Mouse (Mus musculus) liver, embryonic 13.5 days (tissue): ENCODE results near the gene Gbx2. TPM values are rescaled to one million over a fixed set of nuclear protein-coding genes. Genes with fewer than 3 reads are reported as not detected.

ENCODE experiments used
- ATAC-seq: fragments of 200-750 bp; cut with Nextera tagmentation; 2 replicates; pipeline ENCODE4 v1.8.0; 2017; ENCODE audit warnings: low read depth, mild to moderate bottlenecking, moderate number of reproducible peaks, moderate library complexity
- DNase-seq: peaks from one replicate; pipeline ENCODE4 v3.0.0; 2022
- H3K27ac ChIP-seq: fragments of 300-500 bp; sonication (generic); 2 replicates; pipeline ENCODE4 v1.5.1; 2015; ENCODE audit warnings: moderate library complexity, mild to moderate bottlenecking, inconsistent platforms
- H3K27me3 ChIP-seq: fragments of 300-500 bp; sonication (generic); 2 replicates; pipeline ENCODE4 v1.6.1; 2015; ENCODE audit warnings: mild to moderate bottlenecking, inconsistent platforms
- H3K36me3 ChIP-seq: fragments of 300-500 bp; sonication (generic); 2 replicates; pipeline ENCODE4 v1.6.1; 2015; ENCODE audit warnings: mild to moderate bottlenecking, inconsistent platforms
- H3K4me1 ChIP-seq: fragments of 300-500 bp; sonication (generic); replicated peaks from 2 replicates; pipeline ENCODE4 v1.6.1; 2015; ENCODE audit warnings: inconsistent platforms
- H3K4me2 ChIP-seq: fragments of 300-500 bp; sonication (generic); 2 replicates; pipeline ENCODE4 v1.6.1; 2015; ENCODE audit warnings: inconsistent platforms, mild to moderate bottlenecking, moderate library complexity
- H3K4me3 ChIP-seq: fragments of 300-500 bp; sonication (generic); replicated peaks from 2 replicates; pipeline ENCODE4 v1.5.1; 2015; ENCODE audit warnings: mild to moderate bottlenecking, inconsistent platforms
- H3K9ac ChIP-seq: fragments of 300-500 bp; sonication (generic); 2 replicates; pipeline ENCODE4 v1.6.1; 2015; ENCODE audit warnings: mild to moderate bottlenecking, inconsistent platforms
- H3K9me3 ChIP-seq: fragments of 300-500 bp; sonication (generic); replicated peaks from 2 replicates; pipeline ENCODE4 v1.6.1; 2016; ENCODE audit warnings: inconsistent platforms
- WGBS: fragments of 180-500 bp; shearing (Covaris S2); methylation state at CpG from one replicate; pipeline ENCODE4 v1.1.7; 2015; ENCODE audit not compliant: insufficient replicate concordance; 5-methylcytosine and 5-hydroxymethylcytosine counted together
- polyA plus RNA-seq: library from polyadenylated mRNA; unstranded; fragments of >200 nt; fragmentation: Nextera tagmentation; extraction: Ambion mirVana; gene quantifications from 2 replicates; pipeline ENCODE4 v1.2.1, GENCODE M21; 2015

The Gbx2 gene
- polyA plus RNA-seq, 1 experiment from 2014 or later, result 1.1 TPM

- Histone ChIP-seq H3K4me3 (no peak overlapping the region), H3K9ac (no peak overlapping the region), H3K36me3 (no peaks in the 10 kb centered on the region), H3K4me2 (no peak overlapping the region), H3K9me3 (0 out of 2 replicates have a peak, but pooled peaks cover 5% of the 10 kb centered on the region), H3K27ac (no peak overlapping the region), H3K27me3 (no peaks in the 10 kb centered on the region), H3K4me1 (no peaks in the 10 kb centered on the region)
- no peak for ATAC-seq
- DNase-seq, result no peak
- 53% methylated on average over 2 of the region's 2 CpGs for WGBS
These were observed 28.7 kb downstream of the Gbx2 start for GRCm38 (mm10) chr1:89902236-89902635.

- ATAC-seq, result peak; percentile 18; the same call in 1 of the 2 replicates
- no peaks in the 10 kb centered on the region for H3K4me1 ChIP-seq
- H3K36me3 ChIP-seq, result no peaks in the 10 kb centered on the region
- WGBS, result 43% methylated on average over 4 of the region's 4 CpGs
- H3K9me3 ChIP-seq, result 0 out of 2 replicates have a peak, but pooled peaks cover 2% of the 10 kb centered on the region
- no peak overlapping the region for H3K4me2 ChIP-seq
- H3K27ac ChIP-seq, result no peak overlapping the region
- no peak overlapping the region for H3K4me3 ChIP-seq
- no peak for DNase-seq
- H3K27me3 ChIP-seq, result no peaks in the 10 kb centered on the region
- H3K9ac ChIP-seq, result no peak overlapping the region
These were observed 29.6 kb downstream of the Gbx2 start for GRCm38 (mm10) chr1:89901381-89901780.

- ATAC-seq (no peak), DNase-seq (no peak)
- Histone ChIP-seq H3K27ac (no peak overlapping the region), H3K4me2 (no peak overlapping the region), H3K36me3 (no peaks in the 10 kb centered on the region), H3K4me3 (no peak overlapping the region), H3K27me3 (no peaks in the 10 kb centered on the region), H3K9me3 (no peaks in the 10 kb centered on the region), H3K4me1 (peaks cover 6% of the 10 kb centered on the region), H3K9ac (no peak overlapping the region)
- 44% methylated on average over 11 of the region's 11 CpGs for WGBS
These were observed 31.1 kb downstream of the Gbx2 start for GRCm38 (mm10) chr1:89899761-89900445.

- Histone ChIP-seq H3K4me3 (no peak overlapping the region), H3K36me3 (no peaks in the 10 kb centered on the region), H3K9me3 (no peaks in the 10 kb centered on the region), H3K27me3 (no peaks in the 10 kb centered on the region), H3K9ac (no peak overlapping the region), H3K4me2 (no peak overlapping the region), H3K4me1 (peaks cover 6% of the 10 kb centered on the region), H3K27ac (peak overlapping the region; percentile 54)
- DNase-seq (no peak), ATAC-seq (peak; percentile 36; the same call in 1 of the 2 replicates)
- 22% methylated on average over 2 of the region's 2 CpGs for WGBS
These were observed 31.9 kb downstream of the Gbx2 start for GRCm38 (mm10) chr1:89899036-89899435.

GRCm38 (mm10) chr1:89895801-89896200 lies 35.2 kb downstream of the Gbx2 start:
- Histone ChIP-seq H3K4me1 (peaks cover 6% of the 10 kb centered on the region), H3K4me2 (no peak overlapping the region), H3K36me3 (no peaks in the 10 kb centered on the region), H3K4me3 (no peak overlapping the region), H3K27ac (no peak overlapping the region), H3K9ac (no peak overlapping the region), H3K9me3 (no peaks in the 10 kb centered on the region), H3K27me3 (no peaks in the 10 kb centered on the region)
- WGBS, result 61% methylated on average over 5 of the region's 5 CpGs
- ATAC-seq, result no peak
- no peak for DNase-seq

GRCm38 (mm10) chr1:89892281-89892680 lies 38.7 kb downstream of the Gbx2 start:
- DNase-seq, result no peak

GRCm38 (mm10) chr1:89891400-89891799 lies 39.6 kb downstream of the Gbx2 start:
- no peak for DNase-seq
- no peak overlapping the region for H3K9ac ChIP-seq
- H3K4me2 ChIP-seq, result no peak overlapping the region
- 24% methylated on average over 6 of the region's 6 CpGs for WGBS
- H3K9me3 ChIP-seq, result no peaks in the 10 kb centered on the region
- no peaks in the 10 kb centered on the region for H3K27me3 ChIP-seq
- H3K4me3 ChIP-seq, result no peak overlapping the region
- no peak for ATAC-seq
- 0 out of 2 replicates have a peak, but pooled peaks cover 6% of the 10 kb centered on the region for H3K36me3 ChIP-seq
- H3K27ac ChIP-seq, result no peak overlapping the region
- H3K4me1 ChIP-seq, result peaks cover 6% of the 10 kb centered on the region

More at GRCm38 (mm10) chr1:89892281-89892680, 38.7 kb downstream of the Gbx2 start:
- Histone ChIP-seq H3K27ac (no peak overlapping the region), H3K9ac (no peak overlapping the region), H3K4me2 (no peak overlapping the region), H3K27me3 (no peaks in the 10 kb centered on the region), H3K4me1 (peaks cover 6% of the 10 kb centered on the region), H3K9me3 (no peaks in the 10 kb centered on the region), H3K36me3 (0 out of 2 replicates have a peak, but pooled peaks cover 6% of the 10 kb centered on the region), H3K4me3 (no peak overlapping the region)
- ATAC-seq, result no peak
- WGBS, result 74% methylated on average over 7 of the region's 7 CpGs

- WGBS, result 59% methylated on average over 4 of the region's 4 CpGs
- H3K27me3 ChIP-seq, result no peaks in the 10 kb centered on the region
- H3K9me3 ChIP-seq, result no peaks in the 10 kb centered on the region
- no peaks in the 10 kb centered on the region for H3K4me1 ChIP-seq
- no peak overlapping the region for H3K4me3 ChIP-seq
- 0 out of 2 replicates have a peak, but pooled peaks cover 6% of the 10 kb centered on the region for H3K36me3 ChIP-seq
- no peak overlapping the region for H3K9ac ChIP-seq
- H3K4me2 ChIP-seq, result no peak overlapping the region
- no peak for ATAC-seq
- DNase-seq, result no peak
- H3K27ac ChIP-seq, result no peak overlapping the region
These were observed 45.3 kb downstream of the Gbx2 start for GRCm38 (mm10) chr1:89885696-89886095.

GRCm38 (mm10) chr1:89884335-89884734 lies 46.6 kb downstream of the Gbx2 start:
- DNase-seq, result no peak
- H3K27me3 ChIP-seq, result no peaks in the 10 kb centered on the region
- H3K4me1 ChIP-seq, result no peaks in the 10 kb centered on the region
- no peak overlapping the region for H3K27ac ChIP-seq
- no peak overlapping the region for H3K4me3 ChIP-seq
- WGBS, result 70% methylated on average over 8 of the region's 8 CpGs
- ATAC-seq, result no peak
- H3K4me2 ChIP-seq, result no peak overlapping the region
- no peak overlapping the region for H3K9ac ChIP-seq
- H3K9me3 ChIP-seq, result no peaks in the 10 kb centered on the region
- H3K36me3 ChIP-seq, result 0 out of 2 replicates have a peak, but pooled peaks cover 6% of the 10 kb centered on the region

GRCm38 (mm10) chr1:89880834-89881233 lies 50.1 kb downstream of the Gbx2 start:
- H3K36me3 ChIP-seq, result no peaks in the 10 kb centered on the region
- H3K9me3 ChIP-seq, result no peaks in the 10 kb centered on the region
- no peaks in the 10 kb centered on the region for H3K27me3 ChIP-seq
- no peaks in the 10 kb centered on the region for H3K4me1 ChIP-seq
- no peak overlapping the region for H3K27ac ChIP-seq
- no peak overlapping the region for H3K4me3 ChIP-seq
- 73% methylated on average over 10 of the region's 10 CpGs for WGBS
- no peak for ATAC-seq
- H3K9ac ChIP-seq, result no peak overlapping the region
- no peak overlapping the region for H3K4me2 ChIP-seq
- no peak for DNase-seq

GRCm38 (mm10) chr1:89880193-89880592 lies 50.8 kb downstream of the Gbx2 start:
- no peak for DNase-seq
- Histone ChIP-seq H3K4me1 (no peaks in the 10 kb centered on the region), H3K36me3 (no peaks in the 10 kb centered on the region), H3K4me2 (no peak overlapping the region), H3K27ac (no peak overlapping the region), H3K27me3 (no peaks in the 10 kb centered on the region), H3K9ac (no peak overlapping the region), H3K9me3 (no peaks in the 10 kb centered on the region), H3K4me3 (no peak overlapping the region)
- ATAC-seq, result no peak
- 53% methylated on average over 8 of the region's 8 CpGs for WGBS

- H3K36me3 ChIP-seq, result no peaks in the 10 kb centered on the region
- no peaks in the 10 kb centered on the region for H3K27me3 ChIP-seq
- H3K4me2 ChIP-seq, result no peak overlapping the region
- DNase-seq, result no peak
- WGBS, result 66% methylated on average over 11 of the region's 11 CpGs
- H3K9me3 ChIP-seq, result no peaks in the 10 kb centered on the region
- H3K4me1 ChIP-seq, result no peaks in the 10 kb centered on the region
- no peak for ATAC-seq
- H3K9ac ChIP-seq, result no peak overlapping the region
- no peak overlapping the region for H3K4me3 ChIP-seq
- H3K27ac ChIP-seq, result no peak overlapping the region
These were observed 52.5 kb downstream of the Gbx2 start for GRCm38 (mm10) chr1:89878496-89878895.
